Mouse (Mus musculus) midbrain, postnatal 0 days (tissue): Measurements from ENCODE around the gene Sumo3. TPM values are rescaled to one million over a fixed set of nuclear protein-coding genes. Genes with fewer than 3 reads are reported as not detected.

Experiments
- ATAC-seq: fragments of 200-750 bp; cut with Nextera tagmentation; 2 replicates; pipeline ENCODE4 v1.8.0; 2017; ENCODE audit warnings: moderate number of reproducible peaks, mild to moderate bottlenecking, moderate TSS enrichment, moderate library complexity; ENCODE audit not compliant: low FRiP score
- DNase-seq: peaks from one replicate; pipeline ENCODE4 v3.0.0-alpha.2; 2015; ENCODE audit warnings: low spot score
- H3K27ac ChIP-seq: fragments of 300-500 bp; sonication (generic); 2 replicates; pipeline ENCODE4 v1.5.1; 2014; ENCODE audit warnings: low read depth, mild to moderate bottlenecking, low read length, mixed read lengths
- H3K27me3 ChIP-seq: fragments of 300-500 bp; sonication (generic); 2 replicates; pipeline ENCODE4 v1.6.1; 2014; ENCODE audit warnings: low read length, control low read depth, mixed read lengths; ENCODE audit not compliant: insufficient read depth
- H3K36me3 ChIP-seq: fragments of 300-500 bp; sonication (generic); 2 replicates; pipeline ENCODE4 v1.6.1; 2014; ENCODE audit warnings: low read length, control low read depth, mixed read lengths; ENCODE audit not compliant: insufficient read depth
- H3K4me1 ChIP-seq: fragments of 300-500 bp; sonication (generic); 2 replicates; pipeline ENCODE4 v1.6.1; 2014; ENCODE audit warnings: mild to moderate bottlenecking, control low read depth, antibody characterized with exemption, low read length, mixed read lengths; ENCODE audit not compliant: insufficient read depth
- H3K4me2 ChIP-seq: fragments of 300-500 bp; sonication (generic); 2 replicates; pipeline ENCODE4 v1.6.1; 2014; ENCODE audit warnings: low read depth, mild to moderate bottlenecking, low read length, mixed read lengths; ENCODE audit not compliant: poor library complexity, severe bottlenecking
- H3K4me3 ChIP-seq: fragments of 300-500 bp; sonication (generic); 2 replicates; pipeline ENCODE4 v1.5.1; 2014; ENCODE audit warnings: low read depth, mild to moderate bottlenecking, low read length, moderate library complexity
- H3K9ac ChIP-seq: fragments of 300-500 bp; sonication (generic); replicated peaks from 2 replicates; pipeline ENCODE4 v1.6.1; 2014; ENCODE audit warnings: mild to moderate bottlenecking, low read length, moderate library complexity, mixed read lengths; ENCODE audit not compliant: poor library complexity, severe bottlenecking
- H3K9me3 ChIP-seq: fragments of 300-500 bp; sonication (generic); 2 replicates; pipeline ENCODE4 v1.6.1; 2016; ENCODE audit warnings: low read length, control low read depth
- CTCF ChIP-seq: IDR thresholded peaks from 2 replicates; pipeline ENCODE4 v1.5.1; 2016; ENCODE audit warnings: antibody characterized with exemption, mild to moderate bottlenecking
- WGBS: fragments of 180-500 bp; shearing (Covaris S2); extraction: QIAGEN DNeasy Blood & Tissue Kit; methylation state at CpG from one replicate; pipeline ENCODE4 v1.1.7; 2014; 5-methylcytosine and 5-hydroxymethylcytosine counted together
- polyA plus RNA-seq: library from polyadenylated mRNA; unstranded; fragments of >200 nt; fragmentation: Nextera tagmentation; extraction: Ambion mirVana; gene quantifications from 2 replicates; pipeline ENCODE4 v1.2.1, GENCODE M21; 2015
- total RNA-seq: library from RNA; depleted of rRNA; stranded (reverse); fragments of >200 nt; gene quantifications from 2 replicates; pipeline ENCODE4 v1.2.3, GENCODE M21; 2014

Gene Sumo3
- total and polyA plus RNA-seq, 2 experiments from 2014 or later: 167 to 385 TPM

DNA sequence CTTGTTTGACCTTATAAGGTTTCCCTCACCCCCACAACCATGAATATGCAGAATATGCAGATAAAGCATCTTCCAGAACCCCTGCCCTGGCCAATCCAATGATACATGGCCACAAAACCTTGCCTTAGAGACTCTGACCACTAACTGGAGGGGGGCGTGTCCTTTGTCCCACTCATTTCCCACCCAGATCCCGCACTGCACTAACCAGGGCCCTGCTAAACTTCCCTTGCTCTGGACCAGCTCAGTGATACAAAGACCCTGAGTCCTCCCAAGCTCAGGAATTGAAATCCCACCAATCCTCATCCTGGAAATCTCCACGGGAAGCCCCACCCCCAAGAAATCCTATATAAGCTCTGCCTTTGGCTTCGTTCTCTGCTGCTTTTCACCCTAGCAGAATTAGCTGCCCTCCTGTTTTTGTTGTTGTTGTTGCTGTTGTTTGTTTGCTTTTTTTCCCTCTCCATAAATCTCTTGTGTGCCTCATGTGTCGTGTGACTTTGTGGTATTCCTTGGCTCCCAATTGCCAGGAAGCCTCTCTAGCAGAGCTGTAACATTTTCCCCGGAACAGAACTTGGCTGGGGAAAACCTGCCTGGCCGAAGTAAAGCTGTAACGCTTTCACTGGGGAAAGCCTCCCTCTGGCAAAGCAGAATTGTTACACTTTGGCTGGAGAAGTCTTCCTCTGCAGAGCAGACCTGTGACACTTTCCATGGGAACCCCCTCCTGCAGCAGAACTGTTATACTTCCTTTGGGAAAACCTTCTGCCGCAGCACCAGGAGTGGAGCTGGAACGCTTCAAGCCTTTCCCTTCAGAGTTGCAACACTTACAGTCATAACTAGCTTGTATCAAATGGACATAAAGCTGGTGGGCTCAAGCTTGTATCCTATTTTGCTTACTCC is 25.6 kb upstream of the Sumo3 start:
- H3K4me3 ChIP-seq: no peak overlapping the region
- H3K36me3 ChIP-seq: no peaks in the 10 kb centered on the region
- DNase-seq (no peak), ATAC-seq (no peak)
- H3K27ac ChIP-seq: no peak overlapping the region
- WGBS: 66% methylated on average over 10 of the region's 10 CpGs
- H3K9me3 ChIP-seq: no peaks in the 10 kb centered on the region
- no peak overlapping the region for H3K4me2 ChIP-seq
- H3K4me1 ChIP-seq: peaks cover 6% of the 10 kb centered on the region; the same call in 1 of the 2 replicates
- no peaks in the 10 kb centered on the region for H3K27me3 ChIP-seq
- H3K9ac ChIP-seq: no peak overlapping the region
- TF ChIP-seq CTCF: no peak

- no peak for DNase-seq
- ATAC-seq: 0 out of 2 replicates have a peak, but pooled peaks have one; percentile 2
- Histone ChIP-seq H3K27ac (peak overlapping the region; percentile 69), H3K9me3 (no peaks in the 10 kb centered on the region), H3K4me3 (peak overlapping the region; percentile 97), H3K27me3 (no peaks in the 10 kb centered on the region), H3K9ac (peak overlapping the region; percentile 67), H3K4me2 (peak overlapping the region; percentile 88), H3K4me1 (peaks cover 6% of the 10 kb centered on the region; the same call in 1 of the 2 replicates), H3K36me3 (no peaks in the 10 kb centered on the region)
- no peak for TF ChIP-seq CTCF
- 6% methylated on average over 8 of the region's 8 CpGs for WGBS
Observed at GRCm38 (mm10) chr10:77581023-77581407, 24.9 kb upstream of the Sumo3 start.

DNA sequence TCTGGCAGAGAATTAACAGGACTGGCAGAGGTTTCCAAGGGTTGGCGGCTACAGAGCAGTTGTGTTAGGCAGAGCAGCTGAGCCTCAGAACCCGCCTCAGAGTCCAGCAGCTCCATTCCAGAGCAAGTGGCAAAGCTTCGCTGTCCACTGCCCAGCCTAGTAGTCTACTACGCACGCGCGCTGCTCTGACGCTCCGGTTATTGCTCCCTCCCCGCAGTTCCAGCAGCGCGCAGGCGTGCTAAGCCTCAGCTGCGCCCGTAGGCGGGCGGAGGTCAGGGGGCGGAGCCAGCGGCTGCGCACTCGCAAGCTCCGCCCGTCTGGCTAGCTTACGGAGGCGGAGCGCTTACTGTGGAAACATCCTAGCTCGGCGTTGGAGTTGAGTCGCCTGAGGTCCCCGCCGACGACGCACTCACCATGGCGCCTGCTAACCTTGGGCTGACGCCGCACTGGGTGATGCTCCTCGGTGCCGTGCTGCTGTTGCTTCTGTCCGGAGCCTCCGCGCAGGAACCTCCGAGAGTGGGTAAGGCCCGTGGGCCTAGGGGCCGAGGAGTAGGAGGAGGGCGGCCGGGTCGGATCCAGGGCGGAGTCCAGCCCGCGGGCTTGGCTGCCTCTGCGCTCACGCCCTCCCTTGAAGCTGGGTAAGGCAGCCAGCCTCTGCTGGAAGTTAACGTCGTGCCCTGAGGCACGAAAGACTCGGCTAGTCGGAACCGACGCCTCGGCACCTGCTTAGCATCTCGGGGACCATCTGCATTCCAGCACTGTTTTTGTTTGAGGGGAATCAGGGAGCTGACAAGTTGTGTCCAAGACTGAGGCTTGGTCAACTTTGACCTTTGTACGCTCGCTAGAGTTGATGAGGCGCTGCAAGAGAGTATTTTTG is 24.3 kb upstream of the Sumo3 start, which contains the start of gene Pttg1ip:
Gene Pttg1ip (plus strand): TSS at position 313 of the 877 bp plus-strand sequence.
- no peak for TF ChIP-seq CTCF
- ATAC-seq: peak; percentile 98
- under 1% methylated on average over 64 of the region's 64 CpGs for WGBS
- Histone ChIP-seq H3K27ac (peak within 1 kb of the TSS; percentile 69), H3K4me1 (peaks cover 6% of the 10 kb centered on the region; the same call in 1 of the 2 replicates), H3K4me2 (peak within 1 kb of the TSS; percentile 88), H3K9me3 (no peaks in the 10 kb centered on the region), H3K4me3 (peak within 1 kb of the TSS; percentile 97), H3K9ac (peak within 1 kb of the TSS; percentile 67), H3K27me3 (no peaks in the 10 kb centered on the region), H3K36me3 (no peaks in the 10 kb centered on the region; the same call in 1 of the 2 replicates)
- DNase-seq: peak; percentile 99

DNA sequence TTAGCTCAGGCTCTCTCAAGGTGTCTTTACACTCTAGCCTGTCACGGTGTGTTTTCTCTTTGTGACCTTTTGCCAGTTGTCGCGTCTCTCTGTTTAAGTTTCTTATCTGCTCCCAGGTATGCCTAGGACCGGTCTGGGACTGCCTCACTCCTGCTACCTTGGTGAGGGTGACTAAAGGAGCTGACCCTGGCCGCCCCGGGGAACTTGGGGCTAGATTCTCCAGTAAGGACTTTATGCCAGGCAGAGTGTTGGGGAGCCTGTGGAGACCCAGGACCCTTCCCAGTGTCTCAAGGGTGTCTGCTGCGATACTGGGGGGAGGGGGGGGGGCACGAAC is 23.6 kb upstream of the Sumo3 start:
- Histone ChIP-seq H3K4me1 (peaks cover 6% of the 10 kb centered on the region; the same call in 1 of the 2 replicates), H3K4me2 (peak overlapping the region; percentile 88), H3K4me3 (peak overlapping the region; percentile 97), H3K9me3 (no peaks in the 10 kb centered on the region), H3K36me3 (peaks cover 3% of the 10 kb centered on the region), H3K27me3 (no peaks in the 10 kb centered on the region), H3K27ac (no peak overlapping the region), H3K9ac (peak overlapping the region; percentile 67)
- ATAC-seq (no peak), DNase-seq (no peak)
- WGBS: 11% methylated on average over 8 of the region's 8 CpGs
- no peak for TF ChIP-seq CTCF

- H3K27ac ChIP-seq: no peak overlapping the region
- no peak overlapping the region for H3K4me2 ChIP-seq
- DNase-seq (peak; percentile 9), ATAC-seq (no peak)
- H3K9ac ChIP-seq: no peak overlapping the region
- H3K27me3 ChIP-seq: no peaks in the 10 kb centered on the region
- TF ChIP-seq CTCF: no peak
- peaks cover 6% of the 10 kb centered on the region for H3K36me3 ChIP-seq
- no peak overlapping the region for H3K4me3 ChIP-seq
- peaks cover 6% of the 10 kb centered on the region; the same call in 1 of the 2 replicates for H3K4me1 ChIP-seq
- WGBS: 75% methylated on average over 10 of the region's 10 CpGs
- H3K9me3 ChIP-seq: no peaks in the 10 kb centered on the region
Observed at GRCm38 (mm10) chr10:77583795-77584422, 22.0 kb upstream of the Sumo3 start.
